Mouse (Mus musculus): ENCODE measurements around the gene Socs3.

The Socs3 gene

DNA sequence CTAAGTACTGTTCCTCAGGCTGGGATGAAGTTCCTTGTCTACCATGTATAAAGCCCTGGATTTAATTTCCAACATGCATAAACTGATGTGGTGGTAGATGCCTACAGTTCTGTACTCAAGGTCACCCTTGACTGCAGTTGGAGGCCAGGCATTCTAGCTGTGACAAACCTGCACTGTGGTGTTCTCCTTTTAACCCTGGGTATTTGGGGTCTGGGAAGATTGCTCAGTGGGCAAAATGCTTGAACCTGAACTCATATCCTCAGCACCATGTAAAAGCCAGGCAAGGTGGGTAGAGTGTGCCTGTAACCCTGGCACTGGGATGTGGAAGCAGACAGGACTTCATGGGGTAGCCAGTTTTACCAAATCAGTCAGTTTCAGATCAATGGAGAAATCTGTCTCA lies 9.2 kb downstream of the Socs3 start:
- in situ Hi-C loops (cut with MboI; ENCODE audit: low sequenced_read_pairs) = loop anchor here (10.0 kb wide), 1 partner anchor 86 kb away; the partner anchor contains the start of gene Tha1

DNA sequence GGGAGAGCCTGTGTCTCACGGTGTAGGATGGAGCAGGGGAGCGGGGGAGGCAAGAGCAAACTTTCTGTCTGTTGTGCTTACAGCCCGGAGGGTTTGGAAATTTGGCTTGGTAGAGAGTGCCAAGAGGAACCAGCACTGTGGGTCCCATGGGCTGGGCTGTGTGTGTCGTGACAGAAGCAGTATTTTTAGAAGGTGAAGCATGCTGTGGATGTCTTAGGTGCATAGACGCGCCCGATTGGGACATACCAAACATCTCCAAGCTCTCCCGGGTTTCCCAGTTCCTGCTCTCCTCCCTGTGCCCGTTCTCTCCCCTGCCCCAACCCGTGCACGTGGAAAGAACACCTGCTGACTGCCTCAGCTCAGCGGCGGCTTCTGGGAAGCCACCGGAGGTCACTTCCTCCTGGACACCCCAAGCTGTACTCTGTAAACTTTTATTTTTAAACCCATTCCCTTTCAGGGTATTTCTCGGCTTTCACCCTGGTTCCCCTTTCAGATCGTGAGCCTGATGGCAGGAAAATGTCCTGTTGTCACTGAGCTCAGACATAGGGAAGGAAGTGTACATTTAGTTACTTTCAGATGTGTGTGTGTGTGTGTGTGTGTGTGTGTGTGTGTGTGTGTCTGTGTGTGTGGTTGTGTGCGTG lies 10.0 kb downstream of the Socs3 start:
- in situ Hi-C loops (cut with MboI; ENCODE audit: low sequenced_read_pairs) = loop anchor here (10.0 kb wide), 1 partner anchor 85 kb away; the partner anchor contains the start of gene Tha1

DNA sequence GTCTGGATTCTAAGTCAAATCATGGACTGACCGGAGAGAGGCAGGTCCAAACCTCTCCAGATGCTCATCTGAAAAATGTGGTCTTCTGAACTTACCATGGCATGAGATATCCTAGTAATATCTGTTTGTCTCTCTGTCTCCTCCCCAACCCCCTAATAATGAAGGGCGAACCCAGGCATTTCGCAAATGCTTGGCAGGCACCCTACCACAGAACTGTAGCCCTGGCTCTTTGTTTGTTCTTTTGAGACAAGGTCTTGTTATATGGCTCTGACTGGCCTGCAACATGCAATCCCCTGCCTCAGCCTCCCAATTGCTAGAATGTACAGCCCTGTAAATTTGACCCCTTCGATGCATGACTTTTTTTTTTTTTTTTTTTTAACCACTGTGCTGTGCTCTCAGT lies 10.7 kb downstream of the Socs3 start:
- in situ Hi-C loops (cut with MboI; ENCODE audit: low sequenced_read_pairs) = no loop called here

DNA sequence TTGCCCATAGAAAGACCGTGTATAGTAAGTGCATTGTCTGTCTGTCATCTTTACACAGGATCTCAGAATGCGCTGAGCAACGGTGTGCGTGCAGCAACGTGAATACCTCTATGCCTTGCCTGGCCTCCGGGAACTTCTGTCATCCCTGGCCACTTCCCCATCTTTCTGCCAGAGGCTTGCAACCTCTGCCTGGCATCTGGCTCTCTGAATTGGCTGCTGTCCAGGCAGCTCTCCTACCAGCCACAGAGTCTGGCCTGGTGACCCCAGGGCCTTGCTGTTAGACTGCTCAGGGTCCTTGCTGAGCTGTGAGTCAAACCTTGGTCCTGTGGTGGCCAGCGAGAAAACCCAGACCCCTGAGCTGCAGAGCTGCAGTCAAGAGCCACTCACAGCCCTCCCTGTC lies 11.7 kb downstream of the Socs3 start:
- in situ Hi-C loops (cut with MboI; ENCODE audit: low sequenced_read_pairs) = no loop called here

DNA sequence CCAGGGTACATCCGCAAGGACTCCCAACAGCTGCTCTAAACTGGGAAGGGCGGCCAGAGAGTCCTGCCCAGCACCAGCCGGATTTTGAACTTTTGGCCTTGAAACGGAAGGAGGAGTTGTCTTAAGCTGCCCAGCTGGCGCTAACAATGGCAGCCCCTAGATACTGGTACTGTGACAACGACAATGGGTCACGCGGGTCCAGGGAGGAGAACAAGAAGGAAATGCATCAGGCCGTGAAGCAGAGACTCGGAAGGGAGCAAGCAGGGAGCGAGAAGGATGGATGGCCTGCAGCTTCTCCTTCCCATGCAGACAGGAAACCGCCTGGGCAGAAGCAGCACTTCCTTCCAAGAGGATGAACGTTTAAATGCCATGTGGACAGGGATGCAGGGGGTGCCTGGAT lies 14.2 kb downstream of the Socs3 start:
- in situ Hi-C loops (cut with MboI; ENCODE audit: low sequenced_read_pairs) = no loop called here

DNA sequence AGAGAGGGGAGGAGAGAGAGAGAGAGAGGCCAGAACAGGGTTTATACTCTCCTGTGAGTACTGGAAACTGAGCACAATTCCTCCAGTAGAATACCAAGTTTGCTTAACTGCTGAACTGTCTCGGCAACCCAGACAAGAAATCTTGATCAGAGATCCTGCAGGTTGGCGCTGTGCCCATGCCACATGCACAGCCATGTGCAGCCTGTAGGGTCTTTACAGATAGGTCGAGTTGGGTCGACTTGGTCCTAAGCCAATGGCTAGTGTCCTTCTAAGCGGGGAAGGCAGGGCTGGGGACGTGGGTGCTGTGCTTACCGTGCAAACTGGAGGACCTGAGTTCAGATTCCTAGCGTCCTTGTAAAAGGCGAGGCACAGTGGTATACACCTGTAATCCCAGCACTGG lies 15.0 kb downstream of the Socs3 start:
- in situ Hi-C loops (cut with MboI; ENCODE audit: low sequenced_read_pairs) = no loop called here

DNA sequence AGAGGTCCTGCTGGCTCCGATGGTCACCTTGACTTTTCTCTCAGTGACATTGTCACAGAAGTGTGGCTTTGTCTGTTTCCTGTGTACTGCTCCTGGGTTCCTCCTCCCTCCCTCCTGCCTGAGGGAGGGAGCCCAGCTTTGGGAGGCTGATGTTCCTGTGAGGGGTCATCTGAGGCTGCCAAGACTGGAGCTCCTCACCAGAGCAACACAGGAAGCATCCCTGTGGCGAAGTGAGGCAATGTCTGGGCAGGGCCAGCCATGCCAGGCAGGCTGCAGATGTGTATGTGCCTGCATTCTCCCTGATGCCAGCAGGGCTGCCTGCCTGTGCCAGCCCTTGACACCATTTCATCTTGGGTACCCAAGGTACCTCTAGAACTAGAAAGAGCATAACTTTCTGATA lies 15.8 kb downstream of the Socs3 start:
- in situ Hi-C loops (cut with MboI; ENCODE audit: low sequenced_read_pairs) = no loop called here

DNA sequence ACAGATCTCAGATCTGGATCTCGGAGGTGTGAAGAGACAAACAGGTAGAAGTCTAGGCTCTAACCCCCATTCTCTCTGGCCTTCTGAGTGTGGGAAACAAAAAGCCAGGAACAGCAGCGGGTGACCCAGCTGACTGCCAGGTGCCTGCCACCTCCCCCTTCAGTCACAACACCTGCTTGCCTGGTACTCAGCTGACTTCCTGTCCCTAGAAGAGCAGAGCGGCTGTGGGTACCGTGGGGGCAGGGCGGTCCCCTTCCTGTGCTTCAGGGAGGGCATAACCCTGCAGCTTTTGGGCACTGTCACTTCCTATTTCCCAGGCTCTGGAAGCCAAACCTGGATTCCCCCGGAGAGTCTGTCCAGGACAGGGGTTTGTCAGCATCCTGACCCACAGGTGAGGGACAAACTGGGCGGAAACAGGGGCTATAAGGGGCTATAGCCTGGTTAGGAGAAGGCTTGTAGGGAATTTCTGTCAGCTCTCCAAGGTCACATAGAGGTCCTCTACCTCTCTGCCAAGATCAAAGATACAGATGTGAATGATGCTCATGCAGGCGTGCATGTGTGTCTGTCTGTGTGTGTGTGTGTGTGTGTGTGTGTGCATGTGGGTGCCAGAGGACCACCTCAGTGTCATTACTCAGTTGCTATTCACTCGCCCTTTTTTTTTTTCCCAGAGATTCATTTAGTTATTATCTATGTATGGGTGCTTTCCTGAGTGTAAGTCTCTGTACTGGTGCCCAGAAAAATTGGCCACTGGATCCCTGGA lies 17.5 kb downstream of the Socs3 start:
- in situ Hi-C loops (cut with MboI; ENCODE audit: low sequenced_read_pairs) = no loop called here

DNA sequence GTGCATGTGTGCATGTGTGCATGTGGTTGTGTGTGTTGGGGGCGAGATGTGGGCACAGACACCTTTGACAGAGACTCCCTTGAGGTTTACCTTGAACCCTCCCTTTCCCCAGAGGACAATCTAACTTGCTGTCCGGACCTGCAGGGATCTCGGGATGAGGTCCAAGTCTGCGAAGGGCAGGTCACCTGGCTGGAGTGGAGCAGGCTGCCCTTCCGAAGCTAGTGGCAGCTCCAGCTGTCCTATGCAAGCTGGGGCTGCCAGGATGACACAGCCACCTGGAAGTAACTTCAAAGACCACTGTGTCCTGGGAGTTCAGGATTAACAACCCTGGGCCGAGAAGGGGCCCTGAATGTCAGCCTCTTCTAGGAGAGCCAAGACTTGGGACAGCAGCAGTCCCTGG lies 18.5 kb downstream of the Socs3 start:
- in situ Hi-C loops (cut with MboI; ENCODE audit: low sequenced_read_pairs) = no loop called here

DNA sequence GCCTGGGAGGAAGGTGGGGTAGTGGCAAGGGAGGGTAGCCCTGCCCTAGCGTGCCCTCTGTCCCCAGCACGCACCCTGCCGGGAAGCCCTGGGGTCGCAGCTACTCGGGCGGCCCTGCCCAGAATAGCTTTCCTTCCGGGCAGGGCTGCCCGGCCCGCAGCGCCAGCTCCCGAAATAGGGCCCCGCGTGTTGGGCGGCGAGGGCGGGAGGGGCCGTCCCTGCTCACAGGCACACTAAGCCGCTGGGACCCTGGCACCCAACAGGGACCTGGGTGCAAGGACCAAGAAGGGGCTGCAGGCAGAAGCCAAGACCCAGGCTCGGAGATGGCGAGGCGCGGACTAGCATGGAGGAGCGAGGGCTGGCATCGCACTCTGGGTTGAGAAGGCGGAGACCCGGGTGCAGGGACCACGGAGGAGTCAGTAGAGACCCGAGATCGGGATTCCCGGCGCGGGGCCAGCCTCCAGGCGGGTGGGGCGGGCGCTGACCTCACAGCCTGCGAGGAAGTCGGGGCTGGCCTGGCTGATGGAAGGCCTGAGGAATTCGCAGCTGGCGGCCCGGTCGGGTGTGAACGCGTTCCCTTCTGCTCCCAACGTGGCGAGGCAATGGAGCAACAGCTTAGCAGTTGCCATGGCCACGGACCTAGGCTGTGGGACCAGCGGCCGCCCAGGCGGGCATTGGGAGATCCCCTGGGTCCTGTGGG lies 20.3 kb downstream of the Socs3 start:
- in situ Hi-C loops (cut with MboI; ENCODE audit: low sequenced_read_pairs) = no loop called here

DNA sequence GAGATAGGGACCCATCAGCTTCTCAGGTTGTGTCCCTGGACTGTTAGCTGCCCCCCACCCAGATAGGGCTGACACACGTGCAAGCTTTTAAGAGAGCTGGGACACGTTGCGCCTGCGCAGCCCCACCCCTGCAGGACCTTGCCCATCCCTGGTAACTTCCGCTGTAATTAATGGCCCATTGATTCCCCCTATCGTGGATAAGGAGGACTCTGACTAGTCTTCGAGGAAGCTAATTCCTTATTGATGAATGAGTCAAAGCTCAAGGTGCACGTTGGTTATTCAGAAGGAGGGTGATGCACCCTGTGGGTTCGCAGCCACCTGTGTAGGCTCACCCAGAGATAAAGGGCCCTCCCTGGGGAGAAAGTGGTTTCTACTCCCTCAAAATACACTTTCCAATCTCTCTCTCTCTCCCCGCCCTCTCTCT lies 22.8 kb downstream of the Socs3 start:
- in situ Hi-C loops (cut with MboI; ENCODE audit: low sequenced_read_pairs) = no loop called here

DNA sequence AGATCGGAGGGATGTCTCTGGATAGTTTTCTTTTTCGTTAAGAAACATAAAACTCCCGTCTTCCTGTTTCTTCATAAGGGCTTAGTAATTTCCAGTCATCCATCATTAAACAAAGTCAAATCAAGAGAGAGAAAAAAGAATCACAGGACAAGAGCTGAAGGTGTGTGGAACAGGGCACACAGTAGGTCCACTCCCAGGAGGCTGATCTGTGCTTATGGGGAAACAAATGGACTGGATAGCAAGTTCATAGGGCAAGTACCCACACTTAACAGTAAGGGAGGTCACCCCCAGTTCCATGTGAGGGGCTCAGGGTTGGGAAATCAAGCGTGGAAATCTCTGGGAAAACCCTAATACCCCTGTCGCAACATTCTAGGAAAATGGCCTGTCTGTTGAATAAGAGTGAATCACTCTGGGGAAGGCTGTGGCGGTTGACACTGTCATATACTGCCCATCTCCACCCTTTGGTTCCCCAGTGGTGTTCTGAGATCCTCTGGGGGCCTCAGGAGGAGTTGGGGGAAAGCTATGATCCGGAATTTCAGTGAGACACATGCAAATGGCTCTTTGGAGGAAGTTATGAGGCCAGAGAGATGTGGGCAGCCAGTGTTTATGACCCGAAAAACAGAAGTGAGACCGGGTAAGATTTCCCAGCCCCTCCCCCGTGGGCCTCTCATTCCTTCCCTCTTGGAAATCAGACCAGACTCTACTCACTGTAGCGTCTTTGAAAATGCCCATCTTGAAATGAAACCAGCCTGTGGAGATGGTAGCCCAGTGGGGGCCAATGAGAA lies 23.5 kb downstream of the Socs3 start:
- in situ Hi-C loops (cut with MboI; ENCODE audit: low sequenced_read_pairs) = no loop called here

DNA sequence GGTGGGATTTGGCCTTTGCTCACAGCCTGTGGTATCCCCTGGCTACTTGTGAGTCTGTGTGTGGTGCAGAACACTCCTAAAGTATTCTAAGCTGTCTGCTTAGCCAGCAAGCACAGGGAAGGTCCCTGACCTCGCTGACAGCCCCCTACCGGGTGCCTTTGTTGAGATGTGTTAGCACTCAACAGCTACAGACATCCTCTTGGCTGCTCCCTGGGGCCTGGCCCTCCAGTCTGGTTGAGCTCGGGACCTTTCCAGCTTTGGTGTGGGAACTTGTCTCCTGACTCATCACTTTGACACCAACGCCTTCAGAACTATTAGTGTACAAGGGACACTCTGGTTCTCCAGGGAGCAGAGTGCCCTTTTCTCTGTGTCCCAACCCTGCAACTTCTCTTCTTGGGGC lies 28.0 kb downstream of the Socs3 start:
- in situ Hi-C loops (cut with MboI; ENCODE audit: low sequenced_read_pairs) = no loop called here

DNA sequence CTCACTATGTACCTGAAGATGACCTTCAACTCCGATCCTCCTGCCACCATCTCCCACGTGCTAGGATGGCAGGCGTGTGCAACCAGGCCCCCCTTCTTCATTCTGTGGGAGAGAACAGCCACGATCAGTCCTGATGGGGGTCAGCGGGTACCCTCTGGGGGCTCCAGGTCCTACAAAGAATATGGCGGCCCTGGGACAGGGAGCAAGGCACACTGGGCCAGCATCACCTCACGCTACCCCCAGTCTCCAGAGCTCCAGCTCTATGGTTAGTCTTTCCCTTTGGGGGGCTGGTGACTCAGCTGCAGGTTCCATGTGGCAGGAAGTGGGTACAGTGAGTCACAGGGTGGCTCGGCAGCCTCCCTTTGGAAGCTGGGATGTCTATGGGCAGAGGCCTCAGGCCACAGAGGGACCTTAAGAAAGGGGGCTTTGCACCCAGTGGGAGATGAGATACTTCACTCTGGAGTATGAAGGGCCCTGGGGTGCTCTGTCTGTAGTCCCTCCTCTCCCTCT lies 28.5 kb downstream of the Socs3 start:
- in situ Hi-C loops (cut with MboI; ENCODE audit: low sequenced_read_pairs) = no loop called here

DNA sequence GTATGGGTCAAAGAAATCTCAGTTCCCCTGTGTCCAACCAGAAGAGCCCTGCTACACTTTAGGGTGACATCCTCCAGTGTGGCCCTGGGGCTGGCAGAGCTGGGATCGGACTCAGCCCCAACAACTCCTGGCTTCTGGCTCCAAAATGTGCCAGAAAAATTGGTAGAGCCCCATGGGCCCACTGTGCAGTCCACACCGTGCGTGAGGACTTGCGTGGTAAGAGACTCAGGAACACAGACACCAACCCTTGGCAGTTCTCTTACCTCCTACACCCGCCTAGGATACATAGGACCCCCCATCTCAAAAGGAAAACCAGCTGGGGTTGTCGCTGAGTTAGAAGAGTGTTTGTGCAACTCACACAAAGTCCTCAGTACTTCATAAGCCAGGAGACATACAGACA lies 29.0 kb downstream of the Socs3 start:
- in situ Hi-C loops (cut with MboI; ENCODE audit: low sequenced_read_pairs) = no loop called here

DNA sequence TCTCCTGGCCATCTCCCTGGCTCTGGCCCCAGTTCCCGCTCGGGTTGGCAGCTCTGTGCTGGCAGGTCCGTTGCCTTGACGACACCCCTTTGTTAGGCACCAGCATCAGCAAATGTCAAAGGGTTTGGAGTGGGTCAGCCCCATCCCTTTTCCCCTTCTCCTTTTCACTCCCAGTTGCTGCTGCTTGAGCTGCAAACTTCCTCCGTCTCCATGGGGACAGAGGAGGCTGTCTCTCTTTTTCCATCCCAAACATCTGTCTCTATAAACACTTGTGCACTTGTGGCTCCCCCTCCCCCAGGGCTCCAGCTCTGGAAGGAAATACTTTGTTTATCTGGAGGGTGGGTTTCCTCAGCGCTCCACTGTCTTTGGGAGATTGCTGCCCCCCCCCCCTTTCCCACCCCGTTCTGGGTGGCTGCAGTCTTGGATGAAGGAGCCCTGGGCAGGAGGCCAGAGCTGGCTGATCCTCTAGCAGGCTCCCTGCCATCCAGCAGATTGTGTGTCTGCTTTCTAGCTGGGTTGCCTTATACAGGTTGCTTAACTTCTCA lies 30.0 kb downstream of the Socs3 start:
- in situ Hi-C loops (cut with MboI; ENCODE audit: low sequenced_read_pairs) = no loop called here

DNA sequence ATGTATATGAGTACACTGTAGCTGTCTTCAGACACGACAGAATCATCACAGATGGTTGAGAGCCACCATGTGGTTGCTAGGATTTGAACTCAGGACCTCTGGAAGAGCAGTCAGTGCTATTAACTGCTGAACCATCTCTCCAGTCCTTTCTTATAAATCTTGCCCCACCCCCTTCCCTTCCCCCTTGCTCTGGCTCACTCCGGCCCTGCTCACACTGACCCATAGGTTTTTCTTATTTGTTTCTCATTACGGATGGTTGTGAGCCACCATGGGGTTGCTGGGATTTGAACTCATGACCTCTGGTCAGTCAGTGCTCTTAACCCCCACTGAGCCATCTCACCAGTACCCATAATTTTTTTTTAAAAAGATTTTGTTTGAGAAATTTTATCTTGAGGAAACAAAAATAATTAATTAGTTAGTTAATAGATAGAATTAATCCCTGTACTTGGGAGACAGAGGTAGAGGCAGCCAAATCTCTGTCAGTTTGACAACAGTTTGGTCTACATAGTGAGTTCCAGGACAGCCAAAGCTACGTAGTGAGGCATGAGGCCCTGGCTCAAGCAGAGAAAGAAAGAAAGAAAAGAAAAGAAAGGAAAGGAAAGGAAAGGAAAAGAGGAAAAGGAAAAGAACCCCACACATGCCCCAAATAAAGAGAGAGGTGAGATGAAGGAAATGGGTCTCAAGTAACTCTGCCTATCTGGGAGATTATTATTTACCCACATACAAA lies 30.7 kb downstream of the Socs3 start:
- in situ Hi-C loops (cut with MboI; ENCODE audit: low sequenced_read_pairs) = no loop called here

DNA sequence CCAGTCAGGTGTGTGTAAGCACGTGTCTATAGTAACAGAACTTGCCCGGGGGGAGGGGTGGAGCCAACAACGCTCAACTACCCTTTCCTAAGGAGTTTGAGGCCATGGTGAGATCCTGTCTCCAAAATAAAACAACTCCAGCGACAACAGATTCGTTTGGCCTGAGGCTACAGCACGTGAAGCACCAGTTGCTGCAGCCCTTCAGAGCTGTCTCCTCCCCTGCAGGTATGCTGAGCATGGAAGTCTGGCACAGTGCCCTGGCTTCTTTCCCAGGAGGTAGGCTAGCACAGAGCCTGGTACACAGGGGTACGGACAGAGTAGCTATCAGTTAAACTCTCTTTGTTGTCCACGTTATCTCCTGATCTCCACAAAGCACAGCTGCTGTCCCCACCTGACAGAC lies 33.6 kb downstream of the Socs3 start:
- in situ Hi-C loops (cut with MboI; ENCODE audit: low sequenced_read_pairs) = no loop called here

DNA sequence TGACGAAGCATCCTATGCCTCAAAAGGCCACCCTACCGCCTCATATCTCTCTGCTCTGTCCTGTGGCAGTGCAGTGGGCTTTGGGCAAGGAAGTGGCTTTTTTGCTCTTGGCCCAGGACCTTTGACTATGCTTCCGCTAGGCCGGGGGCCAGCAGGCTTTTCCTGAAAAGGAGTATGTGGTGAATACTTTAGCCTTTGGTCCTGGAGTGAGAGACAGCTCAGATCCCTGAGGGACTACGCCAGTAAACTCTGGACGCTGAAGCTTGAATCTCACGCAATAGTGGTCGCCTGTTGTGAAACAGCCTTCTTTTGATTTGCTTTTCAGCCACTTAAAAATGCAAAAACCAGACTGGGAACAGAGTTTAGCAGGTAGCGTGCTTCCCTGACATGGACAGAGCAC lies 34.2 kb downstream of the Socs3 start:
- in situ Hi-C loops (cut with MboI; ENCODE audit: low sequenced_read_pairs) = no loop called here
